Mouse (Mus musculus) spleen, adult 2 months (tissue): ENCODE results near the gene Msmb. TPM values are rescaled to one million over a fixed set of nuclear protein-coding genes. Genes with fewer than 3 reads are reported as not detected.
"Not testable (repeated sequence)": the region's sequence is repeated elsewhere in the genome, so short reads cannot be mapped to it uniquely, and the experiment has no call there.

Experiments
- DNase-seq, 2 experiments: peaks; one replicate each; pipeline versions ENCODE4 v3.0.0 to v3.0.0-alpha.2; 2012 to 2021; ENCODE audit warnings: low spot score in 2 of 2, low read depth in 1 of 2
- H3K27ac ChIP-seq: fragments of 200-500 bp; 2 replicates; pipeline ENCODE4 v1.5.1; 2012; ENCODE audit warnings: low read length, inconsistent platforms; ENCODE audit not compliant: insufficient read depth
- H3K27me3 ChIP-seq: fragments of 200-500 bp; 2 replicates; pipeline ENCODE4 v1.6.1; 2012; ENCODE audit warnings: mild to moderate bottlenecking, moderate library complexity, low read length, inconsistent platforms; ENCODE audit not compliant: control insufficient read depth, insufficient read depth
- H3K36me3 ChIP-seq: fragments of 200-500 bp; 2 replicates; pipeline ENCODE4 v1.6.1; 2012; ENCODE audit warnings: mild to moderate bottlenecking, low read length, inconsistent platforms; ENCODE audit not compliant: control insufficient read depth, insufficient read depth
- H3K4me1 ChIP-seq: fragments of 200-500 bp; 2 replicates; pipeline ENCODE4 v1.6.1; 2011; ENCODE audit warnings: inconsistent platforms; ENCODE audit not compliant: control insufficient read depth, insufficient read depth, insufficient read length
- H3K4me3 ChIP-seq: fragments of 200-500 bp; 2 replicates; pipeline ENCODE4 v1.5.1; 2011; ENCODE audit warnings: mild to moderate bottlenecking, inconsistent platforms; ENCODE audit not compliant: insufficient read depth, insufficient read length; ENCODE audit errors: extremely low read depth
- CTCF ChIP-seq: fragments of 200-500 bp; IDR thresholded peaks from 2 replicates; pipeline ENCODE4 v1.5.1; 2011; ENCODE audit warnings: mild to moderate bottlenecking, inconsistent platforms; ENCODE audit not compliant: insufficient read depth, insufficient read length, insufficient replicate concordance; ENCODE audit errors: extremely low read depth
- POLR2A ChIP-seq: fragments of 200-500 bp; IDR thresholded peaks from 2 replicates; pipeline ENCODE4 v1.6.1; 2011; ENCODE audit warnings: low read depth, low read length, inconsistent platforms
- WGBS: fragments of 180-500 bp; shearing (Covaris S2); methylation state at CpG from one replicate; pipeline ENCODE4 v1.1.7; 2018; 5-methylcytosine and 5-hydroxymethylcytosine counted together
- polyA plus RNA-seq: library from polyadenylated mRNA; depleted of rRNA; stranded (reverse); fragments of >200 nt; gene quantifications from 2 replicates; pipeline ENCODE4 v1.2.3, GENCODE M21; 2012

Msmb gene
- polyA plus RNA-seq, 1 experiment, result not detected

GRCm38 (mm10) chr14:32179393-32180195 lies 37.8 kb downstream of the Msmb start:
- H3K27ac ChIP-seq, result no peak overlapping the region
- 89% methylated on average over 10 of the region's 10 CpGs for whole genome bisulfite sequencing

GRCm38 (mm10) chr14:32180861-32181260 lies 39.0 kb downstream of the Msmb start:
- no peaks in the 10 kb centered on the region for H3K4me1 ChIP-seq
- TF ChIP-seq POLR2A (no peak), CTCF (no peak)
- H3K27ac ChIP-seq, result no peak overlapping the region
- no peak for DNase-seq
- 89% methylated on average over 6 of the region's 6 CpGs for WGBS
- peaks cover 28% of the 10 kb centered on the region for H3K36me3 ChIP-seq
- no peak overlapping the region for H3K4me3 ChIP-seq
- H3K27me3 ChIP-seq, result no peaks in the 10 kb centered on the region

More at GRCm38 (mm10) chr14:32179393-32180195, 37.8 kb downstream of the Msmb start:
- DNase-seq, result no peak
- Histone ChIP-seq H3K4me1 (no peaks in the 10 kb centered on the region), H3K4me3 (no peak overlapping the region), H3K36me3 (peaks cover 30% of the 10 kb centered on the region), H3K27me3 (no peaks in the 10 kb centered on the region)
- TF ChIP-seq POLR2A, result no peak
- TF ChIP-seq CTCF, result no peak

- WGBS, result 93% methylated on average over 4 of the region's 4 CpGs
- Histone ChIP-seq H3K27ac (no peak overlapping the region), H3K36me3 (peaks cover 40% of the 10 kb centered on the region)
These were observed 42.0 kb downstream of the Msmb start for GRCm38 (mm10) chr14:32183846-32184245.

GRCm38 (mm10) chr14:32190627-32191391 lies 49.0 kb downstream of the Msmb start:
- no peak for TF ChIP-seq CTCF
- peaks cover 33% of the 10 kb centered on the region for H3K36me3 ChIP-seq

More at GRCm38 (mm10) chr14:32183846-32184245, 42.0 kb downstream of the Msmb start:
- Histone ChIP-seq H3K27me3 (no peaks in the 10 kb centered on the region), H3K4me3 (no peak overlapping the region), H3K4me1 (no peaks in the 10 kb centered on the region)
- no peak for TF ChIP-seq CTCF
- no peak for TF ChIP-seq POLR2A
- DNase-seq, result no peak

GRCm38 (mm10) chr14:32191926-32192325 lies 50.1 kb downstream of the Msmb start:
- no peak overlapping the region for H3K4me3 ChIP-seq
- H3K4me1 ChIP-seq, result no peaks in the 10 kb centered on the region
- no peak for DNase-seq
- H3K27me3 ChIP-seq, result no peaks in the 10 kb centered on the region
- H3K27ac ChIP-seq, result no peak overlapping the region
- peaks cover 31% of the 10 kb centered on the region for H3K36me3 ChIP-seq
- WGBS, result 80% methylated on average over 5 of the region's 5 CpGs
- TF ChIP-seq POLR2A, result no peak
- TF ChIP-seq CTCF, result no peak

More at GRCm38 (mm10) chr14:32190627-32191391, 49.0 kb downstream of the Msmb start:
- no peak overlapping the region for H3K4me3 ChIP-seq
- no peaks in the 10 kb centered on the region for H3K4me1 ChIP-seq
- no peak for DNase-seq
- no peak overlapping the region for H3K27ac ChIP-seq
- H3K27me3 ChIP-seq, result no peaks in the 10 kb centered on the region
- 92% methylated on average over 6 of the region's 6 CpGs for WGBS

- no peaks in the 10 kb centered on the region for H3K4me1 ChIP-seq
- H3K27me3 ChIP-seq, result no peaks in the 10 kb centered on the region
- H3K4me3 ChIP-seq, result no peak overlapping the region
- WGBS, result 43% methylated on average over 3 of the region's 3 CpGs
- peaks cover 28% of the 10 kb centered on the region for H3K36me3 ChIP-seq
- peak in 1 of 2 experiments; percentile 41 for DNase-seq
- H3K27ac ChIP-seq, result no peak overlapping the region
- TF ChIP-seq POLR2A (no peak), CTCF (peak; percentile 70; the same call in 1 of the 2 replicates)
These were observed 50.6 kb downstream of the Msmb start for GRCm38 (mm10) chr14:32192437-32192836.

- not testable (repeated sequence) for H3K27ac ChIP-seq, H3K27me3 ChIP-seq, H3K4me3 ChIP-seq, DNase-seq, H3K4me1 ChIP-seq
- H3K36me3 ChIP-seq, result peaks cover 24% of the 10 kb centered on the region
- 61% methylated on average over 5 of the region's 5 CpGs for WGBS
These were observed 51.7 kb downstream of the Msmb start for GRCm38 (mm10) chr14:32193557-32193956.
